Mouse (Mus musculus) forebrain, postnatal 0 days (tissue): ENCODE results near the gene Rnf135. TPM values are rescaled to one million over a fixed set of nuclear protein-coding genes. Genes with fewer than 3 reads are reported as not detected.

Source experiments
- ATAC-seq: fragments of 200-750 bp; cut with Nextera tagmentation; 2 replicates; pipeline ENCODE4 v1.8.0; 2017; ENCODE audit warnings: mild to moderate bottlenecking, moderate library complexity
- DNase-seq: peaks from one replicate; pipeline ENCODE4 v3.0.0-alpha.2; 2015
- H3K27ac ChIP-seq: fragments of 300-500 bp; sonication (generic); 2 replicates; pipeline ENCODE4 v1.5.1; 2014; ENCODE audit warnings: low read depth, mild to moderate bottlenecking, antibody characterized with exemption, low read length, moderate library complexity, mixed read lengths
- H3K27me3 ChIP-seq: fragments of 300-500 bp; sonication (generic); 2 replicates; pipeline ENCODE4 v1.6.1; 2014; ENCODE audit warnings: mild to moderate bottlenecking, low read length, mixed read lengths; ENCODE audit not compliant: insufficient read depth
- H3K36me3 ChIP-seq: fragments of 300-500 bp; sonication (generic); 2 replicates; pipeline ENCODE4 v1.6.1; 2014; ENCODE audit warnings: mild to moderate bottlenecking, moderate library complexity; ENCODE audit not compliant: insufficient read depth
- H3K4me1 ChIP-seq: fragments of 300-500 bp; sonication (generic); 2 replicates; pipeline ENCODE4 v1.6.1; 2014; ENCODE audit warnings: antibody characterized with exemption; ENCODE audit not compliant: insufficient read depth
- H3K4me2 ChIP-seq: fragments of 300-500 bp; sonication (generic); 2 replicates; pipeline ENCODE4 v1.6.1; 2014; ENCODE audit warnings: low read depth, mild to moderate bottlenecking, moderate library complexity
- H3K4me3 ChIP-seq: fragments of 300-500 bp; sonication (generic); 2 replicates; pipeline ENCODE4 v1.5.1; 2014; ENCODE audit warnings: low read depth, low read length, mixed read lengths
- H3K9ac ChIP-seq: fragments of 300-500 bp; sonication (generic); 2 replicates; pipeline ENCODE4 v1.6.1; 2014; ENCODE audit warnings: mild to moderate bottlenecking
- H3K9me3 ChIP-seq: fragments of 300-500 bp; sonication (generic); 2 replicates; pipeline ENCODE4 v1.6.1; 2016; ENCODE audit warnings: low read length
- CTCF ChIP-seq: sonication (generic); IDR thresholded peaks from 2 replicates; pipeline ENCODE4 v1.5.1; 2016; ENCODE audit warnings: antibody characterized with exemption, control low read depth, low read depth
- WGBS: fragments of 180-500 bp; shearing (Covaris S2); extraction: QIAGEN DNeasy Blood & Tissue Kit; methylation state at CpG from one replicate; pipeline ENCODE4 v1.1.7; 2014; 5-methylcytosine and 5-hydroxymethylcytosine counted together
- polyA plus RNA-seq: library from polyadenylated mRNA; unstranded; fragments of >200 nt; fragmentation: Nextera tagmentation; extraction: Ambion mirVana; gene quantifications from 2 replicates; pipeline ENCODE4 v1.2.1, GENCODE M21; 2015
- total RNA-seq: library from RNA; depleted of rRNA; stranded (reverse); fragments of >200 nt; gene quantifications from 2 replicates; pipeline ENCODE4 v1.2.3, GENCODE M21; 2014

Gene Rnf135
- total and polyA plus RNA-seq, 2 experiments from 2014 or later, result 2.0 to 3.1 TPM

GRCm38 (mm10) chr11:80151541-80151940 lies 32.1 kb upstream of the Rnf135 start:
- WGBS, result 63% methylated on average over 2 of the region's 2 CpGs
- H3K4me3 ChIP-seq, result no peak overlapping the region
- no peaks in the 10 kb centered on the region for H3K9me3 ChIP-seq
- H3K27me3 ChIP-seq, result peaks cover 24% of the 10 kb centered on the region
- H3K36me3 ChIP-seq, result no peaks in the 10 kb centered on the region
- TF ChIP-seq CTCF, result no peak
- H3K4me1 ChIP-seq, result 0 out of 2 replicates have a peak, but pooled peaks cover 4% of the 10 kb centered on the region
- no peak for ATAC-seq
- H3K27ac ChIP-seq, result no peak overlapping the region
- H3K4me2 ChIP-seq, result no peak overlapping the region
- H3K9ac ChIP-seq, result no peak overlapping the region
- no peak for DNase-seq

GRCm38 (mm10) chr11:80152376-80152775 lies 31.3 kb upstream of the Rnf135 start:
- no peaks in the 10 kb centered on the region for H3K36me3 ChIP-seq
- no peak overlapping the region for H3K9ac ChIP-seq
- 85% methylated on average over 8 of the region's 8 CpGs for WGBS
- H3K27me3 ChIP-seq, result peaks cover 24% of the 10 kb centered on the region
- no peak overlapping the region for H3K27ac ChIP-seq
- no peaks in the 10 kb centered on the region for H3K9me3 ChIP-seq
- TF ChIP-seq CTCF, result no peak
- DNase-seq (no peak), ATAC-seq (no peak)
- no peak overlapping the region for H3K4me3 ChIP-seq
- 0 out of 2 replicates have a peak, but pooled peaks cover 4% of the 10 kb centered on the region for H3K4me1 ChIP-seq
- H3K4me2 ChIP-seq, result no peak overlapping the region

- TF ChIP-seq CTCF, result no peak
- Histone ChIP-seq H3K27ac (no peak within 1 kb of the TSS), H3K4me3 (peak within 1 kb of the TSS; percentile 41), H3K36me3 (no peaks in the 10 kb centered on the region), H3K9me3 (no peaks in the 10 kb centered on the region), H3K27me3 (peaks cover 24% of the 10 kb centered on the region), H3K9ac (peak within 1 kb of the TSS; percentile 35), H3K4me1 (0 out of 2 replicates have a peak, but pooled peaks cover 4% of the 10 kb centered on the region), H3K4me2 (peak within 1 kb of the TSS; percentile 62)
- ATAC-seq (peak; percentile 62), DNase-seq (peak; percentile 23)
- 3% methylated on average over 46 of the region's 47 CpGs for WGBS
Measured at GRCm38 (mm10) chr11:80153857-80154495, 29.7 kb upstream of the Rnf135 start, which contains the start of gene Adap2. Gene Adap2 (plus strand): TSS chr11:80154105.

GRCm38 (mm10) chr11:80154501-80154900 lies 29.1 kb upstream of the Rnf135 start:
- H3K4me2 ChIP-seq, result peak overlapping the region; percentile 62
- H3K4me3 ChIP-seq, result peak overlapping the region; percentile 41
- DNase-seq, result no peak
- WGBS, result 27% methylated on average over 25 of the region's 25 CpGs
- H3K9ac ChIP-seq, result peak overlapping the region; percentile 35
- no peaks in the 10 kb centered on the region for H3K9me3 ChIP-seq
- peaks cover 24% of the 10 kb centered on the region for H3K27me3 ChIP-seq
- H3K4me1 ChIP-seq, result 0 out of 2 replicates have a peak, but pooled peaks cover 4% of the 10 kb centered on the region
- no peak overlapping the region for H3K27ac ChIP-seq
- H3K36me3 ChIP-seq, result no peaks in the 10 kb centered on the region
- TF ChIP-seq CTCF, result no peak
- no peak for ATAC-seq

- Histone ChIP-seq H3K9me3 (no peaks in the 10 kb centered on the region), H3K4me3 (no peak overlapping the region), H3K4me2 (no peak overlapping the region), H3K36me3 (no peaks in the 10 kb centered on the region), H3K27ac (no peak overlapping the region), H3K4me1 (0 out of 2 replicates have a peak, but pooled peaks cover 4% of the 10 kb centered on the region), H3K27me3 (peaks cover 24% of the 10 kb centered on the region), H3K9ac (no peak overlapping the region)
- ATAC-seq (no peak), DNase-seq (no peak)
- WGBS, result 87% methylated on average over 8 of the region's 8 CpGs
- no peak for TF ChIP-seq CTCF
Measured at GRCm38 (mm10) chr11:80155541-80155940, 28.1 kb upstream of the Rnf135 start.

- no peak for TF ChIP-seq CTCF
- no peak overlapping the region for H3K9ac ChIP-seq
- ATAC-seq (no peak), DNase-seq (no peak)
- 0 out of 2 replicates have a peak, but pooled peaks cover 4% of the 10 kb centered on the region for H3K4me1 ChIP-seq
- no peak overlapping the region for H3K4me3 ChIP-seq
- peaks cover 24% of the 10 kb centered on the region for H3K27me3 ChIP-seq
- no peak overlapping the region for H3K27ac ChIP-seq
- 85% methylated on average over 4 of the region's 4 CpGs for WGBS
- no peaks in the 10 kb centered on the region for H3K9me3 ChIP-seq
- H3K36me3 ChIP-seq, result no peaks in the 10 kb centered on the region
- H3K4me2 ChIP-seq, result no peak overlapping the region
Measured at GRCm38 (mm10) chr11:80155961-80156360, 27.7 kb upstream of the Rnf135 start.

GRCm38 (mm10) chr11:80156841-80157240 lies 26.8 kb upstream of the Rnf135 start:
- H3K4me2 ChIP-seq, result no peak overlapping the region
- no peak overlapping the region for H3K9ac ChIP-seq
- no peak overlapping the region for H3K27ac ChIP-seq
- 74% methylated on average over 4 of the region's 4 CpGs for WGBS
- H3K9me3 ChIP-seq, result no peaks in the 10 kb centered on the region
- H3K36me3 ChIP-seq, result no peaks in the 10 kb centered on the region
- no peak for TF ChIP-seq CTCF
- peaks cover 24% of the 10 kb centered on the region for H3K27me3 ChIP-seq
- DNase-seq (no peak), ATAC-seq (no peak)
- no peak overlapping the region for H3K4me3 ChIP-seq
- H3K4me1 ChIP-seq, result 0 out of 2 replicates have a peak, but pooled peaks cover 4% of the 10 kb centered on the region
